Mouse (Mus musculus): ENCODE measurements around the gene Timp4. TPM values are rescaled to one million over a fixed set of nuclear protein-coding genes. Genes with fewer than 3 reads are reported as not detected.
"Not testable (repeated sequence)": the region's sequence is repeated elsewhere in the genome, so short reads cannot be mapped to it uniquely, and the experiment has no call there.

Gene Timp4
- polyA plus RNA-seq, 1 experiment from 2014 or later: 0.19 TPM

GRCm38 (mm10) chr6:115255171-115255570 lies 3.2 kb upstream of the Timp4 start:
- Histone ChIP-seq H3K9ac (no peak overlapping the region), H3K4me3 (no peak overlapping the region), H3K9me3 (no peaks in the 10 kb centered on the region), H3K27me3 (replicated peaks) (peaks cover 80% of the 10 kb centered on the region), H3K36me3 (no peaks in the 10 kb centered on the region), H3K4me1 (peaks cover 11% of the 10 kb centered on the region), H3K4me2 (no peak overlapping the region), H3K27ac (replicated peaks) (no peak overlapping the region)
- ATAC-seq (ENCODE audit: extremely low read depth, insufficient number of reproducible peaks, low FRiP score, low TSS enrichment): no peak
- WGBS: 80% methylated on average over 3 of the region's 3 CpGs

- WGBS: 5% methylated on average over 13 of the region's 13 CpGs
- ATAC-seq (ENCODE audit: extremely low read depth, insufficient number of reproducible peaks, low FRiP score, low TSS enrichment): no peak
- H3K36me3 ChIP-seq: no peaks in the 10 kb centered on the region
- H3K4me3 ChIP-seq: peak overlapping the region; percentile 20
- no peak overlapping the region; the same call in 1 of the 2 replicates for H3K9ac ChIP-seq
- no peak overlapping the region for H3K27ac ChIP-seq (replicated peaks)
- peaks cover 10% of the 10 kb centered on the region for H3K4me1 ChIP-seq
- H3K9me3 ChIP-seq: no peaks in the 10 kb centered on the region
- H3K27me3 ChIP-seq (replicated peaks): peaks cover 97% of the 10 kb centered on the region
- H3K4me2 ChIP-seq: peak overlapping the region; percentile 56
These were observed 447 bp downstream of the Timp4 start for GRCm38 (mm10) chr6:115251531-115251985.

- Histone ChIP-seq H3K9me3 (no peaks in the 10 kb centered on the region), H3K27me3 (replicated peaks) (peaks cover 94% of the 10 kb centered on the region), H3K36me3 (no peaks in the 10 kb centered on the region), H3K9ac (no peak overlapping the region), H3K4me2 (no peak overlapping the region), H3K4me1 (peaks cover 15% of the 10 kb centered on the region), H3K27ac (replicated peaks) (no peak overlapping the region), H3K4me3 (no peak overlapping the region)
- ATAC-seq (ENCODE audit: extremely low read depth, insufficient number of reproducible peaks, low FRiP score, low TSS enrichment): no peak
- WGBS: 59% methylated on average over 3 of the region's 3 CpGs
These were observed 6.4 kb downstream of the Timp4 start for GRCm38 (mm10) chr6:115245500-115246058.

DNA sequence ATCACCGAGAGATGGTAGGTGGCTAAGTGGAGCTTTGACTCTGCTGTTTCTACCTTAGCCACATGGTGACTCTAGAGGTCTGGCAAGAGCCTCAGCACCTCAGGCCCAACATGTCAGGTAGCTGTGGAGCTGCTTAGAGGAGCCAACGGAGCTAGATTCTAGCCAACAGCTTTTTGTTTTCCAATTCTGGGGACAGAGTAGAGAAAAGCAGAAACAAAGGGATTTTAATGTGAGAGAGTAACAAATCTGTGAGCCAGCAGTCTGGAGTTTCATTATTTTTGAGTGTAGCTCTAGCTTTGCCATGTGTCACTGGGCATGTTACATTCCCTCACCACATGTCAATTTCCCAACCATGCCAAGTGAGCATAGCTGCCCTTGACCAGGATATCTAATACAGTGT lies 7.8 kb downstream of the Timp4 start:
- Histone ChIP-seq H3K36me3 (no peaks in the 10 kb centered on the region), H3K4me1 (peaks cover 27% of the 10 kb centered on the region), H3K27me3 (replicated peaks) (peaks cover 86% of the 10 kb centered on the region), H3K9ac (no peak overlapping the region), H3K4me2 (no peak overlapping the region), H3K9me3 (no peaks in the 10 kb centered on the region), H3K27ac (replicated peaks) (no peak overlapping the region), H3K4me3 (no peak overlapping the region)
- WGBS: 56% methylated on average over 2 of the region's 2 CpGs
- ATAC-seq (ENCODE audit: extremely low read depth, insufficient number of reproducible peaks, low FRiP score, low TSS enrichment): no peak

DNA sequence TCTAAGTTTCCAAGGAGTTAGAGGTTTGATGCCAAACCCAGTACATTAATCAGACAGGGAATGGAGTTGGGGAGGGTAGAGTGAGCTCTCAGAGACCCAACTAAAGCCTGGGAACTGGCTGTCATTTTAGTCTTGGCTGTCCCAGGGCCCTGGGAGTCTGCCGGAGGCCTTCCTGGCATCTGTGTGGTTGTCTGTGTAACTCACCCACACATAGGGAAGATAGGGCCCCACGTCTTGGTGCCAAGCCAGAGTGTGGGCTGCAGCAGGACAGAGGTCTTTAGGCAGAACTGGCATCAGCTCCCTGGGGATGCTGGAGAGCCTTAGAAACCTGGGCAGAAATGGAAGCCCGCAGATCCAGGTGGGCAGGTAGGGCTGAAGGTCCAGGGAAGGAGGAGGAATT lies 10.1 kb downstream of the Timp4 start:
- Histone ChIP-seq H3K4me1 (peaks cover 27% of the 10 kb centered on the region), H3K4me2 (no peak overlapping the region), H3K9me3 (no peaks in the 10 kb centered on the region), H3K27ac (replicated peaks) (no peak overlapping the region), H3K36me3 (no peaks in the 10 kb centered on the region), H3K9ac (no peak overlapping the region), H3K4me3 (no peak overlapping the region), H3K27me3 (replicated peaks) (peaks cover 86% of the 10 kb centered on the region)
- WGBS: 68% methylated on average over 3 of the region's 3 CpGs
- no peak for ATAC-seq (ENCODE audit: extremely low read depth, insufficient number of reproducible peaks, low FRiP score, low TSS enrichment)

DNA sequence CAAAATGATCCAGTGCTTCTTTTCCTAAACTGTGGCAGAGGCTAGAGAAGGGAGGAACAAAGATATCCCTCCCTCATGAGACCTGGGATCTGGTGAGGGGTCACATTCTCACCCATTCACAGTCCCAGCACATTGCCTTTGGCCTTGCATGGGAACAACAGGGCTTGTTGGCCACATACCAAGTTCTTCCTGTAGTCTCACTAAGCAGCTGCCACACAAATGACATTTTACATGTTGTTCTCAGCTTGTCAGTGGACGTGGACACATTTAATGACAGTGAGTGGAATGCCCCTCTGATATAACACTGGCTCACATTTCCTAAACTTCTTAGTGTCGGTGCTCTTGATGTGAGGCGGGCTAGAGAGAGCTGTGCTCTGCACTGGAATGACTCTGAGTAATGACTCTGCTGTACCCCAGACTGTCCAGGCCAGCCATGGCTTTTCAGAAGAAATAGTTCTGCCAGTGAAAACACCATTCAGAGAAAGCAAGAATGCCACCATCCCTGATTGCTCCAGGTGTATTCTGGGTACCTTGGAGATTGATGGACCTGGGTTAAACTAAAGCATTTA lies 10.8 kb downstream of the Timp4 start:
- Histone ChIP-seq H3K4me3 (no peak overlapping the region), H3K36me3 (no peaks in the 10 kb centered on the region), H3K27ac (replicated peaks) (no peak overlapping the region), H3K9me3 (no peaks in the 10 kb centered on the region), H3K4me2 (peak overlapping the region; percentile 43), H3K4me1 (peaks cover 27% of the 10 kb centered on the region), H3K9ac (no peak overlapping the region), H3K27me3 (replicated peaks) (peaks cover 86% of the 10 kb centered on the region)
- 32% methylated on average over 3 of the region's 3 CpGs for WGBS
- ATAC-seq (ENCODE audit: extremely low read depth, insufficient number of reproducible peaks, low FRiP score, low TSS enrichment): no peak

- Histone ChIP-seq H3K27me3 (replicated peaks) (peaks cover 86% of the 10 kb centered on the region), H3K4me3 (peak overlapping the region; percentile 17; the same call in 1 of the 2 replicates), H3K4me2 (peak overlapping the region; percentile 43), H3K4me1 (peaks cover 27% of the 10 kb centered on the region), H3K27ac (replicated peaks) (peak overlapping the region; percentile 43)
- H3K9ac ChIP-seq; H3K36me3 ChIP-seq; ATAC-seq (ENCODE audit: extremely low read depth, insufficient number of reproducible peaks, low FRiP score, low TSS enrichment); H3K9me3 ChIP-seq: not testable (repeated sequence)
- 6% methylated on average over 2 of the region's 2 CpGs for whole genome bisulfite sequencing
These were observed 11.6 kb downstream of the Timp4 start for GRCm38 (mm10) chr6:115240431-115240830.

DNA sequence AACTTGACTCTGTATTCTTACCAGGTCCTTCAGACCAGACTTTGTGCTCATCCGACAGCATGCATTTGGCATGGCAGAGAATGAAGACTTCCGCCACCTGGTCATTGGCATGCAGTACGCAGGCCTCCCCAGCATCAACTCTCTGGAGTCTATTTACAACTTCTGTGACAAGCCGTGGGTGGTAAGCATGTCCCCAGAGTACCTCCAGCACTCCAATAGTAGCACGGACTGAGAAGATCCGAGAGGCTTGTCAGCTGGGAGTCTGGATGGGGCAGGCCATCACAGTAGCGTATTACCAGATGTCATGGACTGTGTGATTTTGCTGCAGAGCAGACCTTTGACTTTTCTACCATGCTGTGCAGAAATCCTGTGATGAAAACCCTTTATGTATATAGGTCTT lies 12.7 kb downstream of the Timp4 start:
- Histone ChIP-seq H3K27ac (replicated peaks) (no peak overlapping the region), H3K9ac (no peak overlapping the region), H3K36me3 (no peaks in the 10 kb centered on the region), H3K4me2 (no peak overlapping the region), H3K27me3 (replicated peaks) (peaks cover 86% of the 10 kb centered on the region), H3K9me3 (no peaks in the 10 kb centered on the region), H3K4me3 (no peak overlapping the region), H3K4me1 (peaks cover 27% of the 10 kb centered on the region)
- no peak for ATAC-seq (ENCODE audit: extremely low read depth, insufficient number of reproducible peaks, low FRiP score, low TSS enrichment)
- WGBS: 70% methylated on average over 7 of the region's 7 CpGs

DNA sequence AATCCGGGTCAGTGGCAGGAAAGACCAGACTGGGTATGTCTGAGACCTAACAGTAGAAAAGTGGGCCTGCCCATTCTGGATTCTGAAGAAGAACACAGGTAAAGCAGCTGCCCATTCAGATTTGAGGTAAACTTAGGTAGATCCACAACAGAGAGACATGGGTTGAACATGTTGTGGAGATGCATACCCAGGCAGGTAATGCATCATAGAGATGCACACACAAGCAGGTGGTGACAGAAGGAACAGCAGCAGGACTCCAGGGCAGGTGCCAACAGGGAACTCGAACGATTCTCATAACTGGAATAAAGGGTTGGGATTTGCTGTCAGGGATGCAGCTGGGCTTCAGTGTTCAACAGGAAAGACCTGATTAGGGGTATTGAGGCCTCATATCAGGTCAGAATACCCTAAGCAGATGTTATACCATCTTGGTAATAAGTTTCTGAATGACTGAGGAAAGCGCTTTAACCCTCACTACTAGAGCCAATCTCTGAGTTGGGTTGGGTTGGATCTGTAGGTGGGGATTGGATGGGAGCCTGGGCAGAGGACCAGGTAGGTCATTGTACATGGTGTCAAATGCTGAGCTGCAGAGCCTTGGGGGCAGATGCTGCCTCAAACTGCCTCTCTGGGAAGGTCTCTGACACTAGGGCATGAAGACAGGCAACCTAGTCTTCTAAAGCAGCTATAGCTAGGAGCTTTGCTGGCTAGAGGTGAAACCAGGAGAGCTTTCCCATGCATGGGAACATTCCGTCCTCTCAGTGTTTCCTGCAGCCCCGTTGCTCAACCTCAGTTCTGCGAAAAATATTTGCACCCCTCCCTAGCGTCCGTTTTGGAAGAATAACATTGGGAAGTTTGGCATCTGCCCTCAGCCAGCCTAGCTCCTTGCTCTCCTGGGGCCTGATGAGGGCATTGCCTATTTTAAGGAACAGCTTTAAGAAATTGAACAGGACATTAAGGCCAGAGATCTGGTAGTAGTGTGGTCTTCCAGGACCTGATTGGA lies 13.7 kb downstream of the Timp4 start:
- H3K9me3 ChIP-seq: no peaks in the 10 kb centered on the region
- H3K27ac ChIP-seq (replicated peaks): no peak overlapping the region
- ATAC-seq (ENCODE audit: extremely low read depth, insufficient number of reproducible peaks, low FRiP score, low TSS enrichment): no peak
- H3K4me1 ChIP-seq: peaks cover 27% of the 10 kb centered on the region
- peaks cover 86% of the 10 kb centered on the region for H3K27me3 ChIP-seq (replicated peaks)
- H3K36me3 ChIP-seq: no peaks in the 10 kb centered on the region
- no peak overlapping the region for H3K9ac ChIP-seq
- no peak overlapping the region for H3K4me3 ChIP-seq
- 71% methylated on average over 9 of the region's 9 CpGs for WGBS
- no peak overlapping the region for H3K4me2 ChIP-seq

DNA sequence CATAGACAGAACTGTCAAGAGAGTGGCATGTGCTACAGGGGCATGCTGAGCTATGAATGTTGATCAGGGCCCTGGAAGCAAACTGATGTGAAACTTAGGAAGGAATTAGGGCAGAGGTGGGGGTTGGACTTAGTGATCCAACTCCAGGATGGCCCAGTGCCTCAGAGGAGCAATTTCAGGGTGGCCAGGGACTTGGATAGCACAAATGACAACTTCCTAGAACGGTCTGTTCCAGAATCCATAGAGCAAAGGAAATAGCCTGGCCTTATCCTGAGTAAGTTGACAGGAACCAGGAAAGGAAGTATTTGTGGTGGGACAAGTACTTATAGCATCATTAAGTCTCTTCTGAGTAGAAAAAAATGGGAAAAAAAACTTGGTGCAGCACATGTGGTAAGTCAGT lies 19.4 kb downstream of the Timp4 start:
- Histone ChIP-seq H3K27me3 (replicated peaks) (peaks cover 80% of the 10 kb centered on the region), H3K9me3 (no peaks in the 10 kb centered on the region), H3K36me3 (no peaks in the 10 kb centered on the region), H3K9ac (no peak overlapping the region), H3K27ac (replicated peaks) (no peak overlapping the region), H3K4me2 (no peak overlapping the region), H3K4me1 (peaks cover 4% of the 10 kb centered on the region; the same call in 1 of the 2 replicates), H3K4me3 (no peak overlapping the region)
- no peak for ATAC-seq (ENCODE audit: extremely low read depth, insufficient number of reproducible peaks, low FRiP score, low TSS enrichment)
- 42% methylated on average over 1 of the region's 1 CpGs for WGBS

DNA sequence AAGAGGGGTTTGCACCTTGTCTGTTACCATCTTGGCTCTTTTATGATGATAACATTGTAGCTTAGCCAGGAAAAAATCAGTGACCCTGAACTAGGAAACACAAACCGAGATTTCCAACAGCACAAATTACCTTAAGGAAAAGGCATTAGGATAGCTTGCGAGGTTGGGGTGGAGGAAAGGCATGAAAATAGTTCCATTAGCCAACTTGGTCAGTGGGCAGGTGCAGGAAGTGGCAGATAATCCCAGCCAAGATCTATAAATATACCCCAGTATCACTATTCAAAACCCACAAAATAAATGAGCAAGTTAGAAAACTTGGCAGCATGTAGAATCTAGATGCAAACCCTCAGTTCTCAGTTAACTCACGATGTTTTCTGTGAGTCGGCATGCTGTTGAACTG lies 20.2 kb downstream of the Timp4 start:
- H3K9me3 ChIP-seq: no peaks in the 10 kb centered on the region
- ATAC-seq (ENCODE audit: extremely low read depth, insufficient number of reproducible peaks, low FRiP score, low TSS enrichment): no peak
- no peak overlapping the region for H3K9ac ChIP-seq
- H3K27me3 ChIP-seq (replicated peaks): peaks cover 78% of the 10 kb centered on the region
- no peaks in the 10 kb centered on the region for H3K36me3 ChIP-seq
- no peak overlapping the region for H3K4me2 ChIP-seq
- H3K4me1 ChIP-seq: peaks cover 4% of the 10 kb centered on the region; the same call in 1 of the 2 replicates
- H3K4me3 ChIP-seq: no peak overlapping the region
- no peak overlapping the region for H3K27ac ChIP-seq (replicated peaks)
- 57% methylated on average over 4 of the region's 4 CpGs for WGBS
